Mouse (Mus musculus) hindbrain, postnatal 0 days (tissue): ENCODE measurements at regions not wholly inside any gene's neighbourhood (a gene's known extent, or its start where the extent isn't known, plus 50 kb on each side); places are given as distances from the start of the nearest gene placed in this dataset.

Experiments
- ATAC-seq: fragments of 200-750 bp; cut with Nextera tagmentation; 2 replicates; pipeline ENCODE4 v1.8.0; 2017; ENCODE audit warnings: mild to moderate bottlenecking, moderate TSS enrichment, moderate library complexity
- DNase-seq: peaks from one replicate; pipeline ENCODE4 v3.0.0-alpha.2; 2015; ENCODE audit warnings: low spot score
- H3K27ac ChIP-seq: fragments of 300-500 bp; sonication (generic); 2 replicates; pipeline ENCODE4 v1.5.1; 2014; ENCODE audit warnings: mild to moderate bottlenecking
- H3K27me3 ChIP-seq: fragments of 300-500 bp; sonication (generic); 2 replicates; pipeline ENCODE4 v1.6.1; 2014; ENCODE audit warnings: low read length, mixed read lengths; ENCODE audit not compliant: insufficient read depth
- H3K36me3 ChIP-seq: fragments of 300-500 bp; sonication (generic); 2 replicates; pipeline ENCODE4 v1.6.1; 2014; ENCODE audit warnings: low read length, mixed read lengths; ENCODE audit not compliant: insufficient read depth
- H3K4me1 ChIP-seq: fragments of 300-500 bp; sonication (generic); 2 replicates; pipeline ENCODE4 v1.6.1; 2014; ENCODE audit warnings: antibody characterized with exemption, low read length, mixed read lengths; ENCODE audit not compliant: insufficient read depth
- H3K4me2 ChIP-seq: fragments of 300-500 bp; sonication (generic); 2 replicates; pipeline ENCODE4 v1.6.1; 2014; ENCODE audit warnings: low read depth, mild to moderate bottlenecking, low read length, moderate library complexity, mixed read lengths
- H3K4me3 ChIP-seq: fragments of 300-500 bp; sonication (generic); 2 replicates; pipeline ENCODE4 v1.5.1; 2014; ENCODE audit warnings: low read length
- H3K9ac ChIP-seq: fragments of 300-500 bp; sonication (generic); replicated peaks from 2 replicates; pipeline ENCODE4 v1.6.1; 2014; ENCODE audit warnings: mild to moderate bottlenecking, low read length, moderate library complexity, mixed read lengths
- H3K9me3 ChIP-seq: fragments of 300-500 bp; sonication (generic); 2 replicates; pipeline ENCODE4 v1.6.1; 2016; ENCODE audit warnings: low read length, mixed read lengths
- CTCF ChIP-seq: IDR thresholded peaks from 2 replicates; pipeline ENCODE4 v1.5.1; 2016; ENCODE audit warnings: antibody characterized with exemption, control low read depth, low read depth
- WGBS: fragments of 180-500 bp; shearing (Covaris S2); extraction: QIAGEN DNeasy Blood & Tissue Kit; methylation state at CpG from one replicate; pipeline ENCODE4 v1.1.7; 2014; 5-methylcytosine and 5-hydroxymethylcytosine counted together

DNA sequence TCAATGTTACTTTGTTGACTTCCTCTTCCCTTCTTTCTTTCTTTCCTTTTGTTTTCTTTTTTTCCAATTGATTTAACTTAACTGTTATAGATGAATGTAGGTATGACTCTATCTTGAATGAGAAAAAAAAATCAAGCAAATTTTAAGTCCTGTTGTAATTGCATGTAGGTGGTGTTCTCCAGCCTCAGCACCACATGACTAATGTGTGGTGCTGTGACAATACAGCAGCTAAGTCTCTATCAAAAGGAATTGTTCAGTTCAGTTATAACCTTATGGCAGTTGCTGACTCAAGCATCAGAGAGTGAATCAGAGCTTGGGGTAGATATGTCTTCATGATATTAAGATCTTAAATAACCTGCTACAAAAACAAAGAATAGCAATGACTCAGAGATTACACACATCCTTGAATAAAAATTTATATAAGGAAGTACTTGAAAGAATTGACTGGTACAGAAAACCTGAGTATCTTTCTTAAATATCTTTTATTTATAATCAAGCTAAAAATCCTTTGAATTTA is 543.6 kb upstream of the Slitrk1 start:
- H3K4me1 ChIP-seq = no peaks in the 10 kb centered on the region
- no peaks in the 10 kb centered on the region for H3K9me3 ChIP-seq
- H3K27me3 ChIP-seq = no peaks in the 10 kb centered on the region
- H3K4me2 ChIP-seq = no peak overlapping the region
- H3K36me3 ChIP-seq = no peaks in the 10 kb centered on the region
- DNase-seq = no peak
- H3K9ac ChIP-seq = no peak overlapping the region
- no peak for TF ChIP-seq CTCF
- no peak for ATAC-seq
- no peak overlapping the region for H3K4me3 ChIP-seq
- no peak overlapping the region for H3K27ac ChIP-seq

GRCm38 (mm10) chr14:109434205-109434604 is 520.2 kb upstream of the Slitrk1 start:
- ATAC-seq (no peak), DNase-seq (no peak)
- Histone ChIP-seq H3K9ac (no peak overlapping the region), H3K36me3 (no peaks in the 10 kb centered on the region), H3K4me3 (no peak overlapping the region), H3K27ac (no peak overlapping the region), H3K27me3 (no peaks in the 10 kb centered on the region), H3K9me3 (no peaks in the 10 kb centered on the region), H3K4me2 (no peak overlapping the region), H3K4me1 (no peaks in the 10 kb centered on the region)
- no peak for TF ChIP-seq CTCF

DNA sequence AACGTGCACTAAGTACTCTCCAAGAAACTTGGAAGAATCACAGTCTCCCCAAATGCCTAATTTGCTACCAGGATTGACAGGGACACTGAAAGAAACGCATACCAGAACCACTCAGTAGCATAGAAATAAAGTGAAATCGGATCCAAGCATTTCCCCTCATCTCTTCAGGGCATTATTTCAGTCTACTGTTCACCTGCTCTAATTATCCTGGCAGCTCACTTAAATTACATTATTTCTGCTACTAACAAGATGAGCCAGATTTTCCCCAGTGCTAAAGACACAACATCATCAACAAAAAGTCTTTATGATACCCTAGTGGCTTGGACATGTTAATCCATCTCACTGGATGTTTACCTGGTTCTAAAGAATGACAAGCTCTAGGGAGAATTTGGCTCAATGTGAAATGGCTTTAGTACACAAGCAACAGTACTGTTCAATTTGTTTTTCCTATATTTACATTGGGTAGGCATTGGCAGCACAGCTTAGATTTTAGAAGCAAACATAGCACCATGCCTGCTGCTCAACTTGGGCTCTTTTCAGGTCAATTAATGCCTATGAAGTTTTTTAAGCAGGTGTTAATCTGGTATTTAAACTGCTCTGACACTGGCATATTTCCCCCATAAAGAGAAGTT is 519.1 kb upstream of the Slitrk1 start:
- H3K9me3 ChIP-seq = no peaks in the 10 kb centered on the region
- no peak overlapping the region for H3K4me3 ChIP-seq
- no peaks in the 10 kb centered on the region for H3K27me3 ChIP-seq
- DNase-seq = peak; percentile 24
- no peak overlapping the region for H3K9ac ChIP-seq
- no peak for ATAC-seq
- H3K4me2 ChIP-seq = no peak overlapping the region
- TF ChIP-seq CTCF = no peak
- no peaks in the 10 kb centered on the region for H3K36me3 ChIP-seq
- H3K27ac ChIP-seq = no peak overlapping the region
- H3K4me1 ChIP-seq = no peaks in the 10 kb centered on the region
- WGBS = 59% methylated on average over 3 of the region's 3 CpGs
